19 mouse cellular contexts compared by ENCODE assay signal in the genomic region with DNA sequence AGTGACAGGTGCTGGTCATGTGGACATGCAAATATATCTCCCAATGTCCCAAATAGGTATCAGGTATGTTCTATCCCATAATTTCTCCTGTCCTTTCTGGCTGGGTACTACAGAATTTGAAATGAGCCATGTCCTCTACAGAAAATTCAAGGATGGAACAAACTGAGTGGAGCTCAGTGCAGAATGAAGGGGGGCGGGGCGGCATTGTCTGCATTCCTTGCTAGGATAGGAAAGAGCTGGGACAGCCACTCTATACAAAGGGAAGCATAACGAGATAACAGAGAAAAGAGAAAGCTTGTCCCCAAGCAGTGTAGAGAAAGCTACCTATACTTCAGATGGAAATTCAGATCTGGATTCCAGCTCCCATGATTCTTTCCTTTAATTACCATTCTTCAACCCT.
"Had no signal": no experiment of that assay in that cellular context is flagged by ENCODE, and none has a peak within 500 bp of the region (broad histone marks: within the 10 kb centered on the region; RNA-seq: fewer than 3 reads in every experiment).

No protein-coding gene starts in this region.

- H3K4me1 ChIP-seq: midbrain, embryonic 12.5 days had no signal

- H3K27ac ChIP-seq: midbrain, embryonic 10.5 days; midbrain, embryonic 12.5 days; neural tube, embryonic 13.5 days; neural tube, embryonic 15.5 days had no signal

- H3K9me3 ChIP-seq: midbrain, embryonic 12.5 days; neural tube, embryonic 13.5 days; neural tube, embryonic 15.5 days had no signal

- H3K4me2 ChIP-seq: lung, embryonic 14.5 days; midbrain, embryonic 12.5 days; neural tube, embryonic 13.5 days; neural tube, embryonic 15.5 days had no signal

- H3K36me3 ChIP-seq: midbrain, embryonic 10.5 days; midbrain, embryonic 12.5 days; neural tube, embryonic 13.5 days; neural tube, embryonic 15.5 days had no signal

- ATAC-seq: midbrain, embryonic 16.5 days had no signal

- H3K9ac ChIP-seq: lung, embryonic 14.5 days; midbrain, embryonic 12.5 days; neural tube, embryonic 13.5 days; neural tube, embryonic 15.5 days had no signal

- H3K4me3 ChIP-seq: midbrain, embryonic 10.5 days; midbrain, embryonic 12.5 days; myocyte; neural tube, embryonic 13.5 days; neural tube, embryonic 15.5 days had no signal

- H3K27me3 ChIP-seq: midbrain, embryonic 12.5 days; neural tube, embryonic 13.5 days; neural tube, embryonic 15.5 days had no signal

- DNase-seq: lung, adult 18-20 months; lung, embryonic 14.5 days; lung, postnatal 10 days; lung, postnatal 4 days; midbrain, embryonic 14.5 days; retina, postnatal 1 day; right cerebral cortex, adult 18-20 months; right cerebral cortex, postnatal 25 days; right cerebral cortex, postnatal 4 days; spleen, adult 18-20 months; thymus, adult 18-20 months; thymus, postnatal 14 days; thymus, postnatal 36 days had no signal
